Mouse (Mus musculus): ENCODE results near the gene Mapk11.

The Mapk11 gene

DNA sequence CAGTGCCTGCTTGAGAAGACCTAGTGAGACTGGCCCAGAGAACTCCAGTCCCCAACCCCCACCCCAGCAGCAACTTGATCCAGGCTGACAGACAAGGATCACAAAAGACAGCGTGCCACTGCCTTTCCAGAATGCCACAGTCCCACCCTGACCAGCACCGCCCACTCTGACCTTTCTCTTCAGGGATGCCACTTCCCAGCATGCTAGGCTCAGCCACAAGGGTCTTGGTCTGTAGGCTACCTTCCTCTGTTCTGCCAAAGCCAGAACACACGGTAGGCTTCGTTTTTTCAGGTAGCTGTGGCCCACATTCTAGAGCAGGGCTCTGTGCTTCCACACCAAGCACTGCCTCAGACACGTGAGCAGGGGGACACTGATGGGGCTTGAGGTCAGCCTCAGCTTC is 46.8 kb downstream of the Mapk11 start:
- no peak for DNase-seq (ENCODE audit: low spot score)

DNA sequence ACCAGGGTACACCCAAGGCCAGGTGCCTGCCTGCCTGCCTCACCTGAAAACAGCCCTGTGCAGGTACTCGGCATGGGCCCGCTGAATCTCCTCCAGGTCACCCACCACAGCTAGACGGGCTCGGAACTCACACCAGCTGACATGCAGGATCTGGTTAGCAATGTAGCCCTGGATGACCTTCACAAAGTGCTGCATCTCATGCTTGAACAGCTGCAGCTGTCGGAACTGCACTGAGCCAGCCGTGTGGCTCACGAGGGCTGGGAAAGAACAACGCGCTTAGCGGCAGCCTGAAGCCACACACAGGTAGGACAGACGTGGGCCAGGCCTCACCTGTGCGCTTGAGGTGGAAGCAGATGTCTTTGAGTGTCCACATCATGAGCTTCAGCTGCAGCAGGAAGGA is 48.6 kb downstream of the Mapk11 start:
- DNase-seq (ENCODE audit: low spot score): no peak

DNA sequence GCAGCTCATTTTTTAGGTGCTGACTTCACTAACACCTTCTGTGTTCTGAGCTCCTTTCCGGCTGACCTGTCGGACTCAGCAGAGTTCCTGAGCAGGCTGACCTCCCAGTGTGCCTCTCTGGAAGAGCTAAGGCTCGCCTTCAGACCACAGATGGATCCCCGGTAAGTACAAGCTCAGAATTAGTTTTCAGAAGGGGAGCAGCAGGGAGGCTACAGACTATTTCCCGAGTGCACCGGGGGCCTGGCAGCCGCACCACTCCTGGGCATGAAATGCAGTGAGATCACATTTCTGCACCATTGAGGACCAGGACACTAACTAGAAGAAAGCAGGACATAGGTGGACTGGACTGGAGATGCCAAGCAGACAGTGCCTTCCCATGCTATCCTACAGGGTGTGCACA is 50.8 kb downstream of the Mapk11 start:
- DNase-seq (ENCODE audit: low spot score): no peak

DNA sequence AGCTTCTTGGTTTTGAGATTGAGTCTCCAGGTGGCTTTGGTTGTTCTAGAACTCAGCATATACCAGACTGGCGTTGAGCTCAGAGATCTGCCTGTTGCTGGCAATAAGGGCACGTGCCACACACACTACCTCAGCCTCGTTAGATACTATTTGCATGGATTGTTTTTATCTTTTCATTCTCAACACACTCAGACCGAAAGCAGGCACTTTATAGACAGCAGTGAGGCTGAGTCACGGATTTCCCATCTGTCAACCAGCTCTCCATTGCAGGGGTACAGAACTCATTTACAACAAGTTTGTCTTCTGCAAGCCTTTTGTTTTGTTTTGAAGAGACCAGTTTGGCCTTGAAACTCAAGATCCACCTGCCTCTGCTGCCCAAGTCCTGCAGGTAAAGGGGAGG is 52.0 kb downstream of the Mapk11 start:
- no peak for DNase-seq (ENCODE audit: low spot score)

All from ovary, postnatal 14 days (tissue).